Mouse (Mus musculus) adrenal gland, postnatal 36 days (tissue): ENCODE results near the gene Lrrc4. TPM values are rescaled to one million over a fixed set of nuclear protein-coding genes. Genes with fewer than 3 reads are reported as not detected.

ENCODE experiments used
- DNase-seq, 2 experiments: peaks; one replicate each; pipeline ENCODE4 v3.0.0; 2021; ENCODE audit warnings: mixed read lengths in 1 of 2
- total RNA-seq, 2 experiments: library from RNA; stranded (reverse); gene quantifications; 2 replicates each; pipeline ENCODE4 v1.2.3; 2021

Lrrc4 gene
- total RNA-seq, 2 experiments from 2014 or later, result 5.3 to 9.2 TPM

DNA sequence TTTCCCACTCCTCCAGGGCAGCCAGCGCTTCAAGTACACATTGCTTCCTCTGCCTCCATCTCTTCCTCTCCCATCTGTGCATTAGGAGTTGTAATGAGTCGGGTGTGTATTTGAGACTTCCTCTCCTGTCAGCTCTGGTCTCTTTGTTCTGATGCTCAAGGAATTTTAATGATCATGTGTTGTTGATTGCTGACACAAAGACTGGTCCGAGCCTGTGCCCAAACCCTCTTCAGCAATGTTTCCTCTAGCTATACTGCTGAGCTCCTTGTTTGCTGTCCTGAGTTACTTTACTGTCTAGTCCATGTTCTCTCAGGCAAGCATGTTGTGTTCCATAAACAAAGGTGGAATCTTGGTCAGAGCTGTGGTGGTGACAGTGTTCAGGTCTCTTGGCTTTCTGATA, 102.3 kb downstream of the Lrrc4 start:
- DNase-seq, result no peak

DNA sequence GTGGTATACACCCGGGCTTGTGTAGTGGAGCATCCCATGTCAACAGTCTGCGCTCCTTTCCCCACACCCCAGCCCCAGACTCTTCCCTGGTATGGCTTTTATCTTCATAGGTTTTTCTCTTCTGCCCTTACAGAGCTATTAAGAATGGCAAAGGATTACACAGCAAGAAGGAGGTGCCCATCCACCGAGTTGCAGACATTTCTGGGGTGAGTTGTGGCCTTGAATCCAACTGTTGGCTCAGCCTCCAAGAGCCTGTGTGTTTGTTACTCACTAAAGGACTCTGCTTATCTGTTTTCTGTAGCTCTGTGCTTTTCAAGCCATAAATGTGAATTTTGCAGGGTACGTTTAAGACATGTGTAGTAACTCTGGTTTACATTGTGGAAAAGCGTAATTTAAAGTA, 106.8 kb downstream of the Lrrc4 start:
- peak; percentile 67 to 68 for DNase-seq

GRCm38 (mm10) chr6:28723059-28723458, 108.5 kb downstream of the Lrrc4 start:
- no peak for DNase-seq

DNA sequence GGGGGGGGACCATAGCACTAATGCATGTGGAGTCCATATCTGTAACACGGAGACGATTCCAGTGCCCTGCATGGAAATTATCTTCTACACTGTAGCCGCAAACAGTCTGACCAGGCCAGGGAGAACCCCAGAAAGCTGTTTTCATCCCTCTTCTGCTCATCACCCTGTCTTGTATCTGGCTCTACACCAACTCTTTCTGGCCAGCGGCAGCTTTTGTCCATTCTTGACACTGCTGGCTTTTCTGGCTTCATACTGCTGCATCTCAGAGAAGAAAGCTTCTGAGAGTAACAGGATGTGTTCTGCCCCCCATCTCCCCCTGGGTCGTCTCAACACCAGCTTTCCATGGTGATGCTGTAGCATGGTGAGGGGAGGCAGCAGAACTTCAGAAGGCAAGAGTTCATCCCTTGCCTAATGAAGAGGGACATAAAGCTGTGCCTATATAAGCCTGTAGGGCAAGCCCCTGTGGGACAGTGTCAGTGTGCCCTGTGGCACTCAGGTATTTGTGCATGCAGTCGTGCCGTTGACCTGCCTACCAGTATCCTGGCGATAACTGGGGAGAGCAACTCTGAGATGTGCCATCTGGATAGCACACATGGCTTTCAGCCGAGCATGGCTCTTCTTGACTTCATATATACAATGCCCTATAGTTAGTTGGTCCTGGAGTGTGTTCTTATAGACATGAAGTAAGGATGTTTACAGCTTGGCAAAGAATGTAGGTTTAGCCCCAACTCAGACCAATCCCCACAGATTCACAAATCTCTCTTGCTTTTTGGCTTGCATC, 111.0 kb downstream of the Lrrc4 start:
- DNase-seq, result no peak

GRCm38 (mm10) chr6:28717845-28718237, 113.7 kb downstream of the Lrrc4 start:
- DNase-seq, result no peak

DNA sequence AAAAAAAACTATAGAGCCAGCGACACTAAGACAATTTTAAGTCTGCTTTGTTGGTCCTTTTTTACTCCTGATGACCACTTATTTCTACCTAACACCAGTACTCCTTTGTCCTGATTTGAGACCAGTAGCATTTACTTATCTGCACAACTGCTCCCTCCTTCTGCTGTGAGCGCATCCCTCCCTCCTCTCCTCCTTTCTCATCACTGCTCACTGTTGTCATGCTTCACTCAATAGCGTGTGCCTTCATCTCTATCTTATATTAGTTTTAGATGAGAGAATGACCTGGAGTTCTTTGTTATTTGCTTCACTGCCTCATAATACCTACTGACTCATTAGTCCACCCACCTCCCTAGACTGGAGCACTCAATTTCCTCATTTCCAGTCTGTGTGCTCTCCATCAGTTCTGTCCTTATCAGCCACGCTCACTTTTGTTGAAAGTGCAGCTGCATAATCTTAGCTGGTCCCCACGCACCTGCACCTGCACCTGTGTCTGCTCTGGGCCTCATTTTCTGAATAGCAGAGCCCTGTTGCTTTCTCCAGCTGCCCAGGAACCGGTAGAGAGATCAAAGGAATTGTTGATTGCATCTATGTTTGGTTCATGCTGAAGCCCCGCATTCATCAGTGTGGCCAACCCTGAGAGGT, 114.2 kb downstream of the Lrrc4 start:
- no peak for DNase-seq

GRCm38 (mm10) chr6:28710035-28710434, 121.5 kb downstream of the Lrrc4 start:
- no peak for DNase-seq

DNA sequence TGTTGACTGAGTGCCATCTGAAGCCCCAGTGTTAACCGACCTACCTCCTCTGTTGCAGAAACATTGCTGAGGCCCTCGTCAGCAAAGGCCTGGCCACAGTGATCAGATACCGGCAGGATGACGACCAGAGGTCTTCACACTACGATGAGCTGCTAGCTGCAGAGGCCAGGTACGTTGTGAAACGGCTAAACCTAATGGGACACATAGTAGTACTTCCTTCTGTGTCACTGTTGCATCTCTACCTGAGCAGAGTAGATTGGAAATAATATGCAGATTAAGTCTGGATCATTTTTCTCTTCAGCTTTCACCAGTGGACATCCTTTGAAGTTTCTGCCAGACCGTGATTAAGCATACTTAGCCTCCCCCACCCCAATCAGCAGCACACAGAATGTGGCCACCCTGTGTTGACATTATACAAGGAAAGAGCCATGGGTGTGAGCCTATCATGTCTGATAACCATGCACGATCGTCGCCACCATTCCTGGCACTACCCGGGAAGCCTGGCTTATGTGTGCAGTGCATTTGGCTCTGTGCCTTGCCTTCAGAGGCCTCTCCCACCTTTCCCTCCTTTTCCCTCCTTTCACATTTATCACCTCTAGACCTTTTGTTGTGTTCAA, 124.5 kb downstream of the Lrrc4 start:
- DNase-seq, result no peak

DNA sequence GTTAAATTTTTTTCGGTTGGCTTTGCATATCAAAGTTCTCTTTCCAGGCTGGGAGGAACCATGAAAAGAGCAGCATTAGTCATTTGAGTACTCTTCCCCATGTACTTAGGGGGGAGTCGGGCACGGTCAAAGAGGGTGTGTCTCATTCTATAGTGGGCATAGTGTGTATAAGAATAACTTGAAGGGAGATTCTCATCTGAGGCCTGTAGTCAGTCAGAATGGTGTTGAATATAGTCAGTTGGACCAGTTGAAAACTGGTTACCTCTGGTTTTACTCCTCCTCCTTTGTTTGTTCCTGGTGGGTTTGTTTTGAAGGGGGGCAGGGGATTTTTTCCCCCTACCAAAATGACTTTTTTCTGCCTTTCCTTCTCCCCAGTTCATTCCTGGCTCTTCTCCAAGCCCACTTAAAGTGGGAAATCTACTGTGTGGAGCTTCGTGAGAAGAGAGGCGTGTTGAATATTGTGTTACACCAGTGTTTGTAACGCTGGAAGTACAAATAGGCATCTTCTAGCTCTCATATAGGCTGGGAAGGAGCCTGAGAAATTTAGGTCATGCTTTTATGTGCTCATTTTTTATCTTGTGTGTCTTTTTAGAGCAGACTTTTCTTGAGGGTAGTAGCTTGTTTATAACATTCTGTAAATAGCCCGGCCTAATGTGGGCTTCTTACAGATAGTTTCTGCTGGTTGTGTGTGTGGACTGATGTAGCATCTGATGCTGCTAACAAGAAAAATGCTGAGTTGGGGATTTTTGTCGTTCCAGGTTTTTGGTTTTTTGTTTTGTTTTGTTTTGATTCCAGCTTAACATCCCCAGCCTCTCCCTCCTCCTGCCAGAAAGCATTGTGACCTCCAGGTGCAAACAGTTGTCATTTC, 125.2 kb downstream of the Lrrc4 start:
- DNase-seq, result no peak

DNA sequence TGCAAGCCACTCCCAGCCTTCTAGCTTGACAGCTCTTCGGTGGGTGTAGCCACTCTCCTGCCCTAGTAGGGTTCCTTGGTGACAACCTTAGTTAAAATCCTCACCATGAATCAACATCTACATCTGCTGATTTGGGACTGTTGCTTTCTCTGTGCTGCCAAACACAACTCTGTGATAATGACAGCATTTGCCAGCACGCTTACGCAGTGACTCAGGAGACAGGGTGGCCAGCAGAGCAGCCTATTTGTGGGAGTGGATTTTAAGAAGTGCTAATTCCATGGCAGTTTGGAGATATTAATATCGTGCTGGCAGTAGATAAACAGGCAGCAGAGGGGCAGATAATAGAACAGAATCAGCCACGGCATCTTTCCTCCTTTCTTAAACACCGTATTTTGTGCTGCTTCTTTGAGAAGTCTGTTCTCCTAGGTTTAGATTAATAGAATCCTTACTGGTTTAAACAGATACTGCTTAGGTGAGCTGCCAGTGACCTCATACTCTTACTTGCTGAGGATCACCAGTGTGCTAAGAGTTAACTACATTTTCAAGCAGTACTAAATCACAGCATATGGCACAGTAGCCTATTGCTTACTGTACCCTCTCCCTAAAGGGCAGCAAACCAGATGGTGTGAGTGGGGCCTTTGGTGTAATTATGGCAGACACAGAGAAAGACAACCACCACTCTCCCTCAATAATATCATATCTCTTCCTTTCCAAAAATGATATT, 126.0 kb downstream of the Lrrc4 start:
- DNase-seq, result no peak

- DNase-seq, result no peak
Observed at GRCm38 (mm10) chr6:28704612-28705011, 126.9 kb downstream of the Lrrc4 start.

- no peak for DNase-seq
Observed at GRCm38 (mm10) chr6:28697214-28697613, 134.3 kb downstream of the Lrrc4 start.

- no peak for DNase-seq
Observed at GRCm38 (mm10) chr6:28692659-28693058, 138.9 kb downstream of the Lrrc4 start.

- no peak for DNase-seq
Observed at GRCm38 (mm10) chr6:28687776-28688175, 143.8 kb downstream of the Lrrc4 start.

GRCm38 (mm10) chr6:28685745-28686144, 145.8 kb downstream of the Lrrc4 start:
- no peak for DNase-seq

DNA sequence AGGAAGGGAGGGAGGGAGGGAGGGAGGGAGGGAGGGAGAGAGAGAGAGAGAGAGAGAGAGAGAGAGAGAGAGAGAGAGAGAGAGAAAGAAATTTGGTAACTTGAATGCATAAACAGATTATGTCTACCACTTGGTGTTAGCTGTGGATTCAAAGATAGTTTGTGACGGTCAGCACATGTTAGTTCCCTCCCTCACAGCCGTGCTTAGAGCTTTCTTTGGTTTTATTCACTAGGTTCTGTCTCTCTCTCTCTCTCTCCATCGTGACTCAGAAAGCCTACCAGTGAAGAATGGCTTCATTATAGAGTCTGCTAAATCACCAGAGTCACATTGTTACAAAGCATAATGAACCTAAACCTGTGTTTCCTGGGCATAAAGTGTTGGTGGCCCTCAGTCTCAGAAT, 146.5 kb downstream of the Lrrc4 start:
- no peak for DNase-seq

DNA sequence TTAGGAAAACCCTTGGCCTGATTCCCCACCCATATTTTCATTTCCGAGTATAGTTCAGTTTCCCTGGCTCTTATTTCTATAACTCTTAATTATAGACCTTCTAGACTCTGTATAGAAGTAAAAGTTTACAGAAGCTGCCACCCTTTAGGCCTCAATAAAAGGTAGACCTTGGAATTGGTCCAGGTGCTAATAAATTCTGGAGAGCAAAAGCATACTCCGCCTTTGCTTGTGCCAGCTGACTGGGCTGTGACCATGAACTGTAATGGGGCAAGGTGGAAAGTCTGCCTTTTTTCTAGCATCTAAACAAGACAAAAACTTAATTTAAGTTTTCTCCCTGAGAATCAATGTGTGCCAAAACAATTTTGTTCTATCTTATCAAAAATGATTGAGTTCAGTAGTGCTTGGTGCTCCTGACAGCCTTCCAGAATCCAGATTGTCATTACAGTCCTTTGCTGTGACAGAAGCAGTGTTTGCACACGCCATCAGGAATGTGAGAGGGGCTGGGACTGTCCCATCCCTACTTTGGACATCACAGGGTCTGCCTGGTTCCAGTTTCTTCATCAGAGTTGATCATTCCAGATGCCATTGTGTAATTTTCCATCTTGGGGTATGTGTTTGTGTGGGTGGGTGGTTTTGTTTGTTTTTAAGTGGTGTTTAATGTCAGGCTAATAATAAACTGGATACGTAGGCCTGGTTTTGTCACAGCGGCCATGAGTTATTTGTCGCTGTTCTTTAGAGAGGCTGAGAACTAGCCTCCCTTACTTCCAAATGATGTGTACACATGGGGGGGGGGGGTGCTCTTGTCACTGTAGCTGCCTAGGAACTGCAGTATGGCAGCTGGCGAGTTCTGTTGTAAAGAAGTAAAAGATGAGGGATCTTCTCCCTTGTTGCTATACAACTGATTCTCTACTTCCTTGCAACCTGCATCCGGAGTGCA, 149.8 kb downstream of the Lrrc4 start:
- peak; percentile 46 to 52 for DNase-seq

DNA sequence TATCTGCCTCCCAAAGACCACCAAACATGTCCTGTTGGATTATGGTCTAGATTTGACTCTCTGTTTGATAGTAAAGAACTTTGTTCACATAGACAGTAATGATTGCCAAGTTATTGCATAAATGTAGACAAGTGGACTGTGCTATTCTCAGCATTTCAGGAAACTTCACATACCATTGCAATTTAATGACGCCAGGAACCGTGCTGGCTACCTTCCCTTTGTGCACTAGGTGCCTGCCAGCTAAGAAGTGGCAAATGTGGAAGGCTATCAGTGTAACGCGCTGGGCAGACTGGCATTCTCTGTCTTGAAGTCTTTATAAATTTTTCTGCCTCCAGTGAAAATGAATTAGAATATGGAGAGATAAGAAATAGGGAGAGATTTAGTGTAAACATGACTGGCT, 151.0 kb downstream of the Lrrc4 start:
- peak; percentile 8 to 14 for DNase-seq

- no peak for DNase-seq
Observed at GRCm38 (mm10) chr6:28678896-28679295, 152.7 kb downstream of the Lrrc4 start.

- no peak for DNase-seq
Observed at GRCm38 (mm10) chr6:28674686-28675085, 156.9 kb downstream of the Lrrc4 start.

GRCm38 (mm10) chr6:28672388-28672787, 159.2 kb downstream of the Lrrc4 start:
- DNase-seq, result no peak
